Mouse (Mus musculus) thymus, adult 2 months (tissue): Measurements from ENCODE around the gene Maml2. TPM values are rescaled to one million over a fixed set of nuclear protein-coding genes. Genes with fewer than 3 reads are reported as not detected.

Source experiments
- DNase-seq: peaks from one replicate; pipeline ENCODE4 v3.0.0; 2021
- H3K27ac ChIP-seq: fragments of 200-500 bp; 2 replicates; pipeline ENCODE4 v1.5.1; 2012; ENCODE audit warnings: low read length, control low read depth; ENCODE audit not compliant: control insufficient read depth, insufficient read depth
- H3K27me3 ChIP-seq: fragments of 200-500 bp; 2 replicates; pipeline ENCODE4 v1.6.1; 2012; ENCODE audit warnings: mild to moderate bottlenecking, low read length, moderate library complexity, mixed read lengths; ENCODE audit not compliant: control insufficient read depth, insufficient read depth
- H3K36me3 ChIP-seq: fragments of 200-500 bp; 2 replicates; pipeline ENCODE4 v1.6.1; 2012; ENCODE audit warnings: mild to moderate bottlenecking, low read length, moderate library complexity; ENCODE audit not compliant: control insufficient read depth, insufficient read depth
- H3K4me1 ChIP-seq: fragments of 200-500 bp; replicated peaks from 2 replicates; pipeline ENCODE4 v1.6.1; 2012; ENCODE audit warnings: low read length; ENCODE audit not compliant: control insufficient read depth, insufficient read depth
- H3K4me3 ChIP-seq: fragments of 200-500 bp; 2 replicates; pipeline ENCODE4 v1.5.1; 2012; ENCODE audit warnings: mild to moderate bottlenecking, low read length, control low read depth, moderate library complexity; ENCODE audit not compliant: control insufficient read depth, insufficient read depth
- CTCF ChIP-seq: fragments of 200-500 bp; IDR thresholded peaks from 2 replicates; pipeline ENCODE4 v1.5.1; 2012; ENCODE audit warnings: mild to moderate bottlenecking, control low read depth, low read length, moderate library complexity, borderline replicate concordance; ENCODE audit not compliant: control insufficient read depth, poor library complexity, insufficient read depth; ENCODE audit errors: extremely low read depth
- POLR2A ChIP-seq: fragments of 200-500 bp; IDR thresholded peaks from 2 replicates; pipeline ENCODE4 v1.6.1; 2012; ENCODE audit warnings: mild to moderate bottlenecking, low read length, control low read depth, moderate library complexity; ENCODE audit not compliant: control insufficient read depth, poor library complexity, insufficient read depth; ENCODE audit errors: extremely low read depth
- WGBS: fragments of 180-500 bp; shearing (Covaris S2); methylation state at CpG from one replicate; pipeline ENCODE4 v1.1.7; 2018; 5-methylcytosine and 5-hydroxymethylcytosine counted together
- polyA plus RNA-seq: library from polyadenylated mRNA; depleted of rRNA; stranded (reverse); fragments of >200 nt; gene quantifications from 2 replicates; pipeline ENCODE4 v1.2.3, GENCODE M21; 2012

The Maml2 gene
- polyA plus RNA-seq, 1 experiment, result 12.9 TPM

DNA sequence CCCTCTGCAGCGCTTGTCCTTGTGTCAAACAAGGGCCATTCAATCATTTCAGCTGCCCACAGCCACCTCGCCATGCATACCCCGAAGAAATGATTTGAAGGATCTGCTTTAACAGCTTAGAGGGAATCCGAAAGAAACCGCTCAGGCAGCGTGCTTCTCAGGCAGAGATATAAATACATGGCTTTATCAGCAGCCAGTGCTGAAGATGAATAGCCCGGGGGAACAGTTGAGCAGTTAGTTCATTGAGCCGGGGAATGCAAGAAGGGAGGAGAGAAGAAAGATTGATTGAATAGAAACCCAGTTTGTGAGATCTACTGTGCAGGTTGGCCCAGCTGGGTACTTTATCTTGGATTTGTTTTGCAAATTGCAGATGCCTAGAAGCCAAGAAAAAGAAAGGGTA, 392.6 kb downstream of the Maml2 start:
- TF ChIP-seq POLR2A, result no peak
- TF ChIP-seq CTCF, result no peak
- 95% methylated on average over 8 of the region's 8 CpGs for WGBS
- no peak overlapping the region for H3K27ac ChIP-seq
- H3K4me3 ChIP-seq, result no peak overlapping the region
- no peaks in the 10 kb centered on the region for H3K27me3 ChIP-seq
- no peaks in the 10 kb centered on the region for H3K4me1 ChIP-seq
- DNase-seq, result no peak
- H3K36me3 ChIP-seq, result no peaks in the 10 kb centered on the region

DNA sequence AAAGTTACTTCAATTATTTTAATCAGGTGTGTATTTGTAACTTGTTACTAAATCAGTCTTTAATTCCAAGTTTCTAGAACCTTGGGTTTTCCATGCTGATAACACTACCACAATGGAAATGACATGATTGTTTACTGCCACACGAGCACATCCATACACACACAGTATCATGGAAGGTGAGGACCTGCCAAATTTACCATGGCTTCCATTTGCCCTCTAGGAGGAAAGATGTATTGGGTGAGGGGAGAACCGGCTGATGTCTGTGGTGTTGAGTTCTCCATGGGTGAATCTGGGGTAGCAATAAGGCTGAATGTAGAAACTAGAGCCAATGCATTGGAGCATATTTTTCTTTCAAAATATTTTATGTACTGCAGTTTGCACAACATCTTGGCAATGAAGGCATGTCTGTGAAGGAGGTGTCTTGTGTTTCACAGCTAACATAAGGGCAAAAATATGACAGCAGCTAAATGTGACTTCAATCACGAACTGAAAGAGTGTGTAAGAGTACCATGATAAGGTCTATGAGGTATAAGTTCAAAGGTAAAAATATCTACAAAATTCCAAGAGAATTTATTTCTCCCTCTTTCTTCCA, 396.0 kb downstream of the Maml2 start:
- Histone ChIP-seq H3K27me3 (no peaks in the 10 kb centered on the region), H3K4me1 (no peaks in the 10 kb centered on the region), H3K4me3 (no peak overlapping the region), H3K27ac (no peak overlapping the region), H3K36me3 (no peaks in the 10 kb centered on the region)
- 89% methylated on average over 3 of the region's 3 CpGs for WGBS
- DNase-seq, result no peak
- TF ChIP-seq CTCF (no peak), POLR2A (no peak)

DNA sequence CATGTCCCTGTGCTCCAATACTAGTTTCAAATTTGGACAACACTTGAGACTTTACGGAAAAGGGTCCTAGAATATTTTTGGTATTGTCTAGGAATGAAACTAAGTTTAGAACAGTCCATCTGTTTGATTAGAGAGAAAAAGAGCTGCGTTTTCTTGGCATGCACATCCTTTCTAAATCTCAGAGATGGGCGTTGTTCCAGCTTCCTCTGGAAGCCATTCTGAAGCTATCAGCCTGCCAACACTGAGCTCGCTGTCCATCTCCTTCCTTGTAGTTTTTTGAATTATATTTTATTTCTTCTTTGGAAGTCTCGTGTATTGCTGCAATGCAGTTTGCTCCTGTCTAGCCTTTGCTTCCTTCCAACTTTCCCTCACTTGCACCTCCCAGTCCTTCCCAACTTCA, 396.5 kb downstream of the Maml2 start:
- TF ChIP-seq CTCF (no peak), POLR2A (no peak)
- no peaks in the 10 kb centered on the region for H3K36me3 ChIP-seq
- H3K27me3 ChIP-seq, result no peaks in the 10 kb centered on the region
- H3K4me3 ChIP-seq, result no peak overlapping the region
- no peak overlapping the region for H3K27ac ChIP-seq
- 91% methylated on average over 5 of the region's 5 CpGs for WGBS
- H3K4me1 ChIP-seq, result no peaks in the 10 kb centered on the region
- DNase-seq, result no peak

DNA sequence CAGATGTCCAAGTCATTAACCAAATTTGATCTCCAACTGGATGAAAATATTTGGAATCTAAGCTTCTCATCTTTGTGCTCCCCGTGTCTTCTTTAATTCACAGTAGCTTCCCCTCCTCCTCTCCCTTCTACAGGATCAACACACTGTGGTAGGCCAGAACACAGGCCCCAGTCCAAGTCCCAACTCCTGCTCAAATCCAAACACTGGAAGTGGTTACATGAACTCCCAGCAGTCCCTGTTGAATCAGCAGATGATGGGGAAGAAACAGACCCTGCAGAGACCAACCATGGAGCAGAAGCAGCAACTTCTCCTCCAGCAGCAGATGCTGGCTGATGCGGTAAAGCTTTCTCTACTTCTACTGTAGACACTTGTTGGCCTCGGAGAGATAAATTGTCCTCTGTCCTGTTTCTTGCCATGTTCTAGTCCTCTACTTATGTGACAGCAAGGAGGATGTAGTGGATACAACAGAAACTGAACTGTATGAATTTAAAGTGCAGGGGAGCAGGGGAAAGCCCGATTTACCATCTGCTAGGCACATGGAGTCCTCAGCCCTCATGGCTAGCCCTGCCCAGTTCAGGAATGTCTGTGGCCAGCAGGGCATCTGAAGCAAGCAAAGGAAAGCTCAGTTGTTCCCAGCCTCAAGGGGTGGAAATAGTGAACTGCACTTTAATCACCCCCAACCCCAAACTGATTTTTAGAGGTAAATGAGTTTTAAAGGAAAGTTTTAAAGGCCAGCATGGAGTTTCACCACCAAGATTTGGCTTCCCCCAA, 399.5 kb downstream of the Maml2 start:
- 89% methylated on average over 4 of the region's 4 CpGs for WGBS
- H3K4me1 ChIP-seq, result no peaks in the 10 kb centered on the region
- DNase-seq, result no peak
- no peak overlapping the region for H3K4me3 ChIP-seq
- H3K27ac ChIP-seq, result no peak overlapping the region
- H3K27me3 ChIP-seq, result no peaks in the 10 kb centered on the region
- H3K36me3 ChIP-seq, result no peaks in the 10 kb centered on the region
- TF ChIP-seq CTCF (no peak), POLR2A (no peak)

DNA sequence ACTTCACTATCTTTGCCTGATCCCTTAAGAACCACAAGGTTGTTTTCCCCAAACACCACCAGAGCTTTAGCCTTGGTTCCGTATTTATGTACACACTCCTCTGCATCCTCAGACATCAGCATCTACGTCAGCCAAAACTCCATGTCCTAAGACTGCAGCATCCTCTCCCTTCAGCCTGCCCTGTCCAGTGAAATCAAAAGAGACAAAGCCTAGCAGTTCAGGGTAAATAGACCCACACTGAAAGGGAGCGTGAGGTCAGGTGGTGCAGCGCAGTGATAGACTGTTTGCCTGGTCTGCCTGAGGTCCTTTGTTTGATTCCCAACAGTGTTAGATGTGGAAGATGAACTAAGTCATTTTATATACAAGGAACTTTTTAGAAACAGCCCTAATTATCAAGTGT, 400.1 kb downstream of the Maml2 start:
- Histone ChIP-seq H3K36me3 (no peaks in the 10 kb centered on the region), H3K4me3 (no peak overlapping the region), H3K4me1 (no peaks in the 10 kb centered on the region), H3K27ac (no peak overlapping the region), H3K27me3 (no peaks in the 10 kb centered on the region)
- TF ChIP-seq CTCF (no peak), POLR2A (no peak)
- WGBS, result 99% methylated on average over 4 of the region's 4 CpGs
- DNase-seq, result no peak

DNA sequence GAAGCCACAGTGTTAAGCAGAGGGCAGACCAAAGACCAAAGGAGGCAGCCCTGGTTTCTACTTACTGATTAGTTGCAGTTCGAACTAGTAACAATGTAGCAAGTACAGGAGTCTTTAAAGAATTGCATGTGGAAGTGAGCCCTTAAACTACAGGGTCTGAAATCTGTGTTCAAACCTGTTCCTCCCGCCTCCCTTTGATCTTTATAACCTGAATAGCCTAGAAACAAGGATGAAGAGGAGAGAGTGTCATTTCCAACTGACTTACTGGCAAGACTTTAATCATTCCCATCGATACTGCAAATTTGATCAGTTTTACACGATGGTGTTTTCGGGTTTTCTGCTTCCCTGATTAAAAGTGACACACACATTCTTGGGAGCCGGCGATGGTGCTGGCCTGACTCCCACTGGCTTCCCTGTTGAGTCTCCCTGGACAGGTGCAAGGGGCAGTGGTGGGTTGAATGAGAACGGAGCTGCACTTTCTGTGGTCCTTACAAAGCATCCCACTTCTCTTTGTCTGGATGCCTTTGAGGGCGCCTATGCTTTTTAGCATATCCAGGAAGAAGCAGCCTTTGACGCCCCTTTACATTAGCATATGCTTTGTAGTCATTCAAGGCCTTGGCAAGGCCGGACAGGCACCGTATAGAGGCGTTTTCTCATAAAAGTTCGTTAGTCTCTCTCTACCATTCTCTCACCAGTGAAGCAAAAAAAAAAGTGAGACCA, 401.5 kb downstream of the Maml2 start:
- Histone ChIP-seq H3K27ac (no peak overlapping the region), H3K36me3 (no peaks in the 10 kb centered on the region), H3K27me3 (no peaks in the 10 kb centered on the region), H3K4me3 (no peak overlapping the region), H3K4me1 (no peaks in the 10 kb centered on the region)
- TF ChIP-seq POLR2A, result no peak
- TF ChIP-seq CTCF, result no peak
- no peak for DNase-seq
- whole genome bisulfite sequencing, result 93% methylated on average over 14 of the region's 14 CpGs

DNA sequence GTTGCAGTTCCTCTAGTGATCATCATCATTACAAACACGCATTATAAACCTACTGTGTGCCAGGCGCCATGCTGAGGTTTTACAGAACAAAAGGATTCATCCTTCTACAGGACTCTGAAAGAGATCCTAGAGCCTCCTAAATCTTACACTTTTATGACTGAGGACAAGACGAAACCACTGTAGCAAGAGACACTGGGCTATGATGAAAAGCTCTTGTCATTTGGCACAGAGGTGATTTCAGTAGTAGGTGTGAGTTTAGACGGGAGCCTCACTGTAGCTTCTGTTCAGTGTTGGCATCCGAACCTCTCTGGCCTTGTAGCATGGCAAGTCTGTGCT, 402.0 kb downstream of the Maml2 start:
- 97% methylated on average over 5 of the region's 5 CpGs for WGBS
- TF ChIP-seq POLR2A (no peak), CTCF (no peak)

More for the DNA sequence above, 402.0 kb downstream of the Maml2 start:
- DNase-seq, result no peak
- Histone ChIP-seq H3K4me3 (no peak overlapping the region), H3K27me3 (no peaks in the 10 kb centered on the region), H3K36me3 (no peaks in the 10 kb centered on the region), H3K27ac (no peak overlapping the region), H3K4me1 (no peaks in the 10 kb centered on the region)
